Mouse (Mus musculus) E14TG2a.4 (cell line): ENCODE data around the gene Tab1.

Source experiments
- CTCF ChIP-seq: conservative IDR thresholded peaks from 2 replicates; pipeline ENCODE4 v1.5.1; 2014; ENCODE audit warnings: low read length
- NANOG ChIP-seq: IDR thresholded peaks from 2 replicates; pipeline ENCODE4 v1.6.1; 2014; ENCODE audit warnings: borderline replicate concordance, low read length, mixed read lengths
- POU5F1 ChIP-seq: IDR thresholded peaks from 2 replicates; pipeline ENCODE4 v1.6.1; 2014; ENCODE audit warnings: low read length, borderline replicate concordance

DNA sequence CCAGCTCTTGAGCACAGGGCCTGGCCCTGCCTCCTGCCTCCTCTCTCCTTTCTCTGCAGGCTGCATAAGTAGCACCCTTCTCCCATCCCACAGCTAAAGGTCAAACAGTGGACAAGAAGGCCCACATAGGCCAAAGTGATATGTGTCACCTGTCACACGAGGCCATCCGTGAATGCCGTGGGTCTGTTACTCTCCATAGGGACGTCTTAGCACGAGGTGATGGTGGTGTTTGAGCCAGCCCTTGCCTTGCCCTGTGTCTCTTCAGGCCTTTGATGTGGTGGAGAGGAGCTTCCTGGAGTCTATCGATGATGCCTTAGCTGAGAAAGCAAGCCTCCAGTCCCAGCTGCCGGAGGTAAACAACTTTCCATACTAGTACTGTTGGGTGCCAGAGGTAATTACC lies 16.6 kb downstream of the Tab1 start:
- TF ChIP-seq POU5F1 (no peak), CTCF (no peak), NANOG (no peak)
